Mouse (Mus musculus): ENCODE measurements around the gene Ankrd44. TPM values are rescaled to one million over a fixed set of nuclear protein-coding genes. Genes with fewer than 3 reads are reported as not detected.
A peak's percentile ranks its signal among the peaks of the same experiment; 100 is the strongest.

Ankrd44 gene
- polyA plus RNA-seq, 1 experiment from 2014 or later = 4.8 TPM

DNA sequence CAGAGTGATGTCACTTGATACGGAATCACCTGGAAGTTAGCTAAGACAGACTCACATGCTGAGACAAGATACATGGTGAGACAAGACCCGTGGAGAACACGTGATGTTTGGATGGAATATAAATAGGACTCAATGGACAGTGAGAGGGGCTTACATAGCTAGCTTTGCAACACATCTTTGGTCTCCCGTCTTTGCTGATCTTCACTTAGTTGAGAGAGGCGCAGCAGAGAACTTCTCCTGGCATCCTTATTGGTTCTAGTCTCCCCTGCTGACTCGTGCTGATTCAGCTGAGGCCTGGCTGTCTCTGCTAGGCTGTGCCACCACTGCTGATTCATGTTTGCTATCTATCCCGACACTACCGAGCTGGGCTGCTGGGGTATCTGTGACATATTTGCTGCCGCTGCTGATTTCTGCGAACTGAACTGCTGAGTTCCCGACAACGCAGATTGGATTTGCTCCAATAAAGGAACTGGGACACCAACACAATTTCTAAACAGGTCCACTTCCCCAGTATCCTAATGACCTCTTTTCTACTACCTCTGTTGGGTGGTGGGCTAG, 23.4 kb downstream of the Ankrd44 start:
- H3K4me2 ChIP-seq (ENCODE audit: low read depth, low read length) = no peak overlapping the region
- H3K27me3 ChIP-seq (ENCODE audit: control insufficient read depth, insufficient read depth, low read depth, low read length) = no peaks in the 10 kb centered on the region
- ATAC-seq (ENCODE audit: low read depth) = peak; percentile 53; the same call in 1 of the 2 replicates
- no peak overlapping the region for H3K4me3 ChIP-seq (ENCODE audit: low read depth, low read length)
- H3K9me3 ChIP-seq (replicated peaks; ENCODE audit: control insufficient read depth, low read length) = no peaks in the 10 kb centered on the region
- WGBS (ENCODE audit: insufficient replicate concordance) = 57% methylated on average over 12 of the region's 12 CpGs
- H3K9ac ChIP-seq (ENCODE audit: low read depth, low read length) = no peak overlapping the region
- no peak overlapping the region for H3K27ac ChIP-seq (ENCODE audit: low read length)
- H3K4me1 ChIP-seq (ENCODE audit: control insufficient read depth, low read depth, low read length) = peaks cover 2% of the 10 kb centered on the region; the same call in 1 of the 2 replicates
- H3K36me3 ChIP-seq (ENCODE audit: control insufficient read depth, insufficient read depth) = peaks cover 3% of the 10 kb centered on the region; the same call in 1 of the 2 replicates

DNA sequence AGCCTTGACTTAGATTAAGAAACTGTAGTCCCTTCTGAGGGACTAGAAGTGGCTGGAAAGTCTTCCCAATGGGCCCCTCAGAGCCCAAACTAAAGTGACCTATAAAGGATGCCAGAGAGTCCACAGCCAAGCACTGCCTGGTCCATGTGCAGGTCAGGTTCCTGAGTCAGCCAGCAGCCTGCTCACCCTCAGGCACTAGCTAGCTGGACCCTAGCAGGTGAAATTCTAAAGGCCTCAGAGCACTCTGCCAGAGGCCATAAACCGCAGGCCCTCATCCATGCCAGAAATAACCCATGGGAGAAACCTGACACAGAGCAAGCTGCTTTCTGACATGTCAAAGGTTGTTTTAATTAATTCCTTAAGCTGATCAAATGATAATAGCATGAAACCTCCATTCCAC, 25.1 kb downstream of the Ankrd44 start:
- WGBS (ENCODE audit: insufficient replicate concordance) = 61% methylated on average over 1 of the region's 1 CpGs
- H3K4me3 ChIP-seq (ENCODE audit: low read depth, low read length) = no peak overlapping the region
- ATAC-seq (ENCODE audit: low read depth) = no peak

DNA sequence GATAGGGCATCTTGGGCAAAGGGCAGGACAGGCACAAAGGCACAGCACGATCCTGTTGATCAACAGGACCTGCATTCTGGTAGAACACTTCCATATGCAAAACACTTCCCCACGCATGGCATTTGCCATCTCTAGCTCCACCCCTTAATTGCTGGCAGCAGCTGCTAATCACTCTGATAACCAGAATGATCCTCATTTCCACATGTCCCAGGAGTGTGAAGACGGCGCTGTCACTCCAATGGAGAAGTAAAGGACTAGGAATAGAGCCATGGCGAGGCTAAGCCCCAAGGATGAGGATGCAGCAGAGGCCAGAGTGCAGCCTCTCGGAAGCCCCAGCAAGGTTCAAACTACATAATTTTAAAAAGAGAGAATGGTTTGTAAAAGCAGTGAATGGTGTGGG, 26.9 kb downstream of the Ankrd44 start:
- Histone ChIP-seq H3K4me2 (ENCODE audit: low read depth, low read length) (no peak overlapping the region), H3K27me3 (ENCODE audit: control insufficient read depth, insufficient read depth, low read depth, low read length) (no peaks in the 10 kb centered on the region), H3K36me3 (ENCODE audit: control insufficient read depth, insufficient read depth) (peaks cover 3% of the 10 kb centered on the region; the same call in 1 of the 2 replicates), H3K9me3 (replicated peaks; ENCODE audit: control insufficient read depth, low read length) (no peaks in the 10 kb centered on the region), H3K4me1 (ENCODE audit: control insufficient read depth, low read depth, low read length) (peaks cover 2% of the 10 kb centered on the region; the same call in 1 of the 2 replicates), H3K9ac (ENCODE audit: low read depth, low read length) (no peak overlapping the region), H3K4me3 (ENCODE audit: low read depth, low read length) (no peak overlapping the region), H3K27ac (ENCODE audit: low read length) (no peak overlapping the region)
- WGBS (ENCODE audit: insufficient replicate concordance) = 56% methylated on average over 6 of the region's 6 CpGs
- no peak for ATAC-seq (ENCODE audit: low read depth)

More for the DNA sequence above, 25.1 kb downstream of the Ankrd44 start:
- H3K9me3 ChIP-seq (replicated peaks; ENCODE audit: control insufficient read depth, low read length) = no peaks in the 10 kb centered on the region
- H3K4me1 ChIP-seq (ENCODE audit: control insufficient read depth, low read depth, low read length) = peaks cover 2% of the 10 kb centered on the region; the same call in 1 of the 2 replicates
- H3K27ac ChIP-seq (ENCODE audit: low read length) = no peak overlapping the region
- no peaks in the 10 kb centered on the region for H3K27me3 ChIP-seq (ENCODE audit: control insufficient read depth, insufficient read depth, low read depth, low read length)
- H3K4me2 ChIP-seq (ENCODE audit: low read depth, low read length) = no peak overlapping the region
- H3K36me3 ChIP-seq (ENCODE audit: control insufficient read depth, insufficient read depth) = peaks cover 3% of the 10 kb centered on the region; the same call in 1 of the 2 replicates
- no peak overlapping the region for H3K9ac ChIP-seq (ENCODE audit: low read depth, low read length)

DNA sequence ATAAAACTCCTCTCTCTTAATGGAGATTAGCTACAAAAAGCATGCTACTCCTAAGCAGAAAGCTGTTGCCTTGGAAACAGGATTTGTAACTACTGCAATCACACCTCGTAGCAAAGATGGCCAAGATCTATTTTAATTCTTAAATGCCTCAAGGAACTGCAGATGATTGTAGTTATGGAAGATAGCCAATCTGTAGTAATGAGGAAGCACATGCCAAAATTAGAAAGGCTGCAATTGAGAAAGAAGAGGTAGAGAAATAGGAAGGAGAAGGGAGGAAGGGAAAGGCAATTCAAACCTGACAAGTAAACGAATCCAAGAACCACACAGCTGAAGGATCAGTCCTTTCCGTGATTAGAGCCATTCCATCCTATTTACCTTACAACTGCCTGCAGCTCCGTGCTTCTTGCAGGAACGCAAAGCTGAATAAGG, 27.5 kb downstream of the Ankrd44 start:
- Histone ChIP-seq H3K9me3 (replicated peaks; ENCODE audit: control insufficient read depth, low read length) (no peaks in the 10 kb centered on the region), H3K4me2 (ENCODE audit: low read depth, low read length) (no peak overlapping the region), H3K4me1 (ENCODE audit: control insufficient read depth, low read depth, low read length) (peaks cover 2% of the 10 kb centered on the region; the same call in 1 of the 2 replicates), H3K36me3 (ENCODE audit: control insufficient read depth, insufficient read depth) (peaks cover 3% of the 10 kb centered on the region; the same call in 1 of the 2 replicates), H3K4me3 (ENCODE audit: low read depth, low read length) (no peak overlapping the region), H3K9ac (ENCODE audit: low read depth, low read length) (no peak overlapping the region), H3K27ac (ENCODE audit: low read length) (no peak overlapping the region), H3K27me3 (ENCODE audit: control insufficient read depth, insufficient read depth, low read depth, low read length) (no peaks in the 10 kb centered on the region)
- no peak for ATAC-seq (ENCODE audit: low read depth)
- WGBS (ENCODE audit: insufficient replicate concordance) = 27% methylated on average over 5 of the region's 5 CpGs

DNA sequence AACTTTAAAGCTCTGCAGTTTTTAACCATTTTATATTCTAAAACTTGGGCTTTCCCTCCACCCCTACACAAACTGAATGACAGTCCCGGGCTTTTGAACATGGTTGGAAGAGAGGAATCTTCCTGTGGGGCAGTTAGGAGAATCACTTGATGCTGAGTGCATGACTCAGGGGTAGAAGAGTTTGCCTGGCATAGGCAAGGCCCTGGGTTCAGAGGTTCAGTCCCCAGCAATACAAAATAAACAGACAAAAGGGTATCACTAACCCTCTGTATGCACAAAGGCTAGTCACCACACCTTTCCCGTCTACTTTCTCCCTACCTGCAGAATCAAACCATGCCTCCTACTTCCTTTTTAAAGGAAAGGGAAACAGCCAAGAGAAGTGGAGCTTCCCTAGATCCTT, 28.5 kb downstream of the Ankrd44 start:
- H3K27ac ChIP-seq (ENCODE audit: low read length) = no peak overlapping the region
- H3K4me3 ChIP-seq (ENCODE audit: low read depth, low read length) = no peak overlapping the region
- H3K9me3 ChIP-seq (replicated peaks; ENCODE audit: control insufficient read depth, low read length) = no peaks in the 10 kb centered on the region
- no peak for ATAC-seq (ENCODE audit: low read depth)
- H3K27me3 ChIP-seq (ENCODE audit: control insufficient read depth, insufficient read depth, low read depth, low read length) = no peaks in the 10 kb centered on the region
- WGBS (ENCODE audit: insufficient replicate concordance) = 64% methylated on average over 2 of the region's 2 CpGs
- peaks cover 3% of the 10 kb centered on the region; the same call in 1 of the 2 replicates for H3K36me3 ChIP-seq (ENCODE audit: control insufficient read depth, insufficient read depth)
- no peak overlapping the region for H3K9ac ChIP-seq (ENCODE audit: low read depth, low read length)
- H3K4me2 ChIP-seq (ENCODE audit: low read depth, low read length) = no peak overlapping the region
- peaks cover 2% of the 10 kb centered on the region; the same call in 1 of the 2 replicates for H3K4me1 ChIP-seq (ENCODE audit: control insufficient read depth, low read depth, low read length)

DNA sequence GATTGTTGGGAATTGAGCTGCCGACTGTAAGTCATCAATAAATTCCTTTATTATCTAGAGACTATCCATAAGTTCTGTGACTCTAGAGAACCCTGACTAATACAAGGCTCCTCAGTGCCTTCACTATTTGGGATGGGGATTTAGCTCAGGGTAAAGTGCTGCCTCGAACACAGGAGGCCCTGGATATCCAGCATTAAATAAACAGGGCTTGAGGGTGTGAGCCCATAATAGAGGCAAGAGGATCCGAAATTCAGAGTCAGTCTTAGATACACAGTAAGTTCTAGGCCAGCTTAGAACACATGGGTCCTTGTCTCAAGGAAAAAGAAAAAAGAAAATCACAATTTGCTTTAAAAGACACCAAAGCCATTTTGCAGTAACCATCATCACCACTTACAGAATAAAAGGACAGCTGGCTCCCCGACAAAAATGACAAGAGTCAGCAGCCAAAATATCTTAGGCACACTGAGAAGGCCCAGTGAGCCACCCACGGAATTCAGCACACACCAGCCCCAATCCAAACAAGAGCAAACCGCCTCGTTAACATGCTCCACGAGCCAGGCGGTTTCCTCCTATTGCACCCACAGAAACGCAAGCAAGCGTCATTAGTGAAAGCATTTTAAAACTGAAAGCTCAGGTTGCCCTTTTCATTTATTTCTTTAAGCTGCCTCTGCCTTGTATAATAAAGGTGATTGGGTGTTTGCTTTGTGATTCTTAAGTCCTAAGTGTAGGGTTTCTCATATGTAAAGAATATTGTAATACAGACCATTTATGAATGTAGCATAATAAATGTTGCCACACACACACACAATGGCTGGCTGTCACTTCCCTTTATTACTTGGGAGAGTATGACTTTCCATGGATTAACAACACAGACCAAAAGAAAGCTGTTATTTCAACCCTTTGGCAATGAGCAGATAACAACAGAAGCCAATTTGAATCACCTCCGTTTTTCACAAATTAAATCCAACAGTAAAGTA, 29.8 kb downstream of the Ankrd44 start:
- H3K9ac ChIP-seq (ENCODE audit: low read depth, low read length) = no peak overlapping the region
- no peaks in the 10 kb centered on the region for H3K9me3 ChIP-seq (replicated peaks; ENCODE audit: control insufficient read depth, low read length)
- no peak for ATAC-seq (ENCODE audit: low read depth)
- H3K4me2 ChIP-seq (ENCODE audit: low read depth, low read length) = no peak overlapping the region
- no peaks in the 10 kb centered on the region for H3K36me3 ChIP-seq (ENCODE audit: control insufficient read depth, insufficient read depth)
- WGBS (ENCODE audit: insufficient replicate concordance) = 42% methylated on average over 11 of the region's 12 CpGs
- H3K27me3 ChIP-seq (ENCODE audit: control insufficient read depth, insufficient read depth, low read depth, low read length) = no peaks in the 10 kb centered on the region
- H3K4me1 ChIP-seq (ENCODE audit: control insufficient read depth, low read depth, low read length) = peaks cover 2% of the 10 kb centered on the region; the same call in 1 of the 2 replicates
- no peak overlapping the region for H3K27ac ChIP-seq (ENCODE audit: low read length)
- H3K4me3 ChIP-seq (ENCODE audit: low read depth, low read length) = no peak overlapping the region

DNA sequence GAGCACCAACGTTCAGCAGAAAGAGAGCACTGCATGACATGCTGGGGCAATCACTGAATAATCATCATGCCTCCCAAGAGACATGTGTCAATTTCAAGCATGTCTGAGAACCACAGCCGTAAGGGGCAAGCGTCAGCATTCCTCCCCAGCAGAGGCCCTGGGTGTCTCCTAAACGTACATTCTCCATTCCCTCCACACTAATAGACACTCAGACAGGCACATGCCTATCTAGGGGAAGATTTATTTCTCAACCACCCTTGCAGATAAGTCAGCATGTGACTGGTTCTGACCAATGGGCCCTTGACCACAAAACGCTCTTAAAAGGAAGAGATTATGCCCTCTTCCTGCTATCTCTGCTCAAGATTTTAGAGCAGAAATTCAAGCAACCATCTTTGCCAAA, 37.7 kb downstream of the Ankrd44 start:
- no peaks in the 10 kb centered on the region; the same call in 1 of the 2 replicates for H3K4me1 ChIP-seq (ENCODE audit: control insufficient read depth, low read depth, low read length)
- no peak overlapping the region for H3K4me2 ChIP-seq (ENCODE audit: low read depth, low read length)
- H3K9ac ChIP-seq (ENCODE audit: low read depth, low read length) = no peak overlapping the region
- no peaks in the 10 kb centered on the region for H3K36me3 ChIP-seq (ENCODE audit: control insufficient read depth, insufficient read depth)
- WGBS (ENCODE audit: insufficient replicate concordance) = 26% methylated on average over 5 of the region's 5 CpGs
- no peaks in the 10 kb centered on the region for H3K9me3 ChIP-seq (replicated peaks; ENCODE audit: control insufficient read depth, low read length)
- no peak overlapping the region for H3K27ac ChIP-seq (ENCODE audit: low read length)
- H3K27me3 ChIP-seq (ENCODE audit: control insufficient read depth, insufficient read depth, low read depth, low read length) = no peaks in the 10 kb centered on the region
- H3K4me3 ChIP-seq (ENCODE audit: low read depth, low read length) = no peak overlapping the region
- ATAC-seq (ENCODE audit: low read depth) = no peak

DNA sequence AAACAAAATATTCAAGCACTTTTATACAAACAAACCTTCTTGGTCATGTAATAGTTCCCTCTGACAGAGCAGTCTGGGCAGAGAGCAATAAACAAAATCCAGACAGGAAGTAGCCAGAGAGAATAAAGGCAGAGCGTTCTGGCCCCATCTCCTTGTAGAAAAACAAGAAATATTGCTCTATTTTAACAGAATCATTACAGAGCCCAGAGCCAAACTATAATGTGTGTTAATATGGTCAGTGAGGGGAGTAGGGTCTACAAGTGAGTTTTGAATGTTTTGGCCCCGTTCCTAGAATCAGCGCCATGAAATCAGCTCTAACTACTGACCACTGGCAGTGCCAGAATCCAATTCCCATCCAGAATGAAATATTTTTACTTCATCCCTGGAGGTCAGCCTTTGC, 38.3 kb downstream of the Ankrd44 start:
- no peak for ATAC-seq (ENCODE audit: low read depth)
- no peak overlapping the region for H3K27ac ChIP-seq (ENCODE audit: low read length)
- WGBS (ENCODE audit: insufficient replicate concordance) = 59% methylated on average over 3 of the region's 3 CpGs

More for the DNA sequence above, 38.3 kb downstream of the Ankrd44 start:
- Histone ChIP-seq H3K27me3 (ENCODE audit: control insufficient read depth, insufficient read depth, low read depth, low read length) (no peaks in the 10 kb centered on the region), H3K4me2 (ENCODE audit: low read depth, low read length) (no peak overlapping the region), H3K4me1 (ENCODE audit: control insufficient read depth, low read depth, low read length) (no peaks in the 10 kb centered on the region; the same call in 1 of the 2 replicates), H3K4me3 (ENCODE audit: low read depth, low read length) (no peak overlapping the region), H3K9me3 (replicated peaks; ENCODE audit: control insufficient read depth, low read length) (no peaks in the 10 kb centered on the region), H3K9ac (ENCODE audit: low read depth, low read length) (no peak overlapping the region), H3K36me3 (ENCODE audit: control insufficient read depth, insufficient read depth) (no peaks in the 10 kb centered on the region)

Data from liver, embryonic 16.5 days (tissue).